Mouse (Mus musculus) heart, postnatal 25 days (tissue): ENCODE data around the gene Tcta. TPM values are rescaled to one million over a fixed set of nuclear protein-coding genes. Genes with fewer than 3 reads are reported as not detected.

Experiments
- DNase-seq: peaks from one replicate; pipeline ENCODE4 v3.0.0; 2022; ENCODE audit warnings: low spot score
- intact Hi-C: fragments of 180-260 bp; cut with DNase I; formaldehyde crosslinking; loops from one replicate; pipeline ENCODE4 v1.15.1; 2025
- total RNA-seq, 2 experiments: library from RNA; stranded (reverse); gene quantifications; 2 replicates each; pipeline ENCODE4 v1.2.3; 2021

Gene Tcta
- total RNA-seq: 10 to 100 TPM; 39.2 to 47.2 TPM

GRCm38 (mm10) chr9:108305629-108306520, at the start of gene Tcta, which contains the start of gene Rhoa:
Gene Tcta, minus strand, starts transcription at chr9:108306160.
Gene Rhoa, plus strand, starts transcription at chr9:108306129.
- intact Hi-C loops: loop anchor here (1.0 kb wide), 1 partner anchor 41 kb away; the partner anchor contains the start of gene Usp4

GRCm38 (mm10) chr9:108349727-108350126, 43.8 kb upstream of the Tcta start:
- intact Hi-C loops: no loop called here
- no peak for DNase-seq

More at GRCm38 (mm10) chr9:108305629-108306520, at the start of gene Tcta, which contains the start of gene Rhoa:
- DNase-seq: peak; percentile 99

- intact Hi-C loops: no loop called here
- no peak for DNase-seq
Observed at GRCm38 (mm10) chr9:108348290-108348680, 42.3 kb upstream of the Tcta start.

GRCm38 (mm10) chr9:108347540-108348289, 41.8 kb upstream of the Tcta start, which contains the start of gene Usp4:
Gene Usp4, plus strand, starts transcription at chr9:108347853.
- intact Hi-C loops: loop anchor here (1.0 kb wide), 2 partner anchors 8 to 41 kb away; partner anchors contain the start of genes Rhoa and Tcta
- DNase-seq: peak; percentile 83

GRCm38 (mm10) chr9:108347024-108347423, 41.1 kb upstream of the Tcta start:
- no peak for DNase-seq
- intact Hi-C loops: loop anchor here (1.0 kb wide), 2 partner anchors 8 to 41 kb away; partner anchors contain the start of genes Rhoa and Tcta

GRCm38 (mm10) chr9:108344471-108344870, 38.5 kb upstream of the Tcta start:
- intact Hi-C loops: no loop called here
- DNase-seq: no peak

- intact Hi-C loops: no loop called here
Observed at GRCm38 (mm10) chr9:108343835-108344234, 37.9 kb upstream of the Tcta start.

GRCm38 (mm10) chr9:108343331-108343730, 37.4 kb upstream of the Tcta start:
- intact Hi-C loops: no loop called here
- no peak for DNase-seq

More at GRCm38 (mm10) chr9:108343835-108344234, 37.9 kb upstream of the Tcta start:
- no peak for DNase-seq

GRCm38 (mm10) chr9:108342301-108342831, 36.4 kb upstream of the Tcta start:
- intact Hi-C loops: no loop called here
- DNase-seq: no peak

GRCm38 (mm10) chr9:108341801-108342200, 35.8 kb upstream of the Tcta start:
- intact Hi-C loops: no loop called here
- DNase-seq: no peak

GRCm38 (mm10) chr9:108341139-108341475, 35.1 kb upstream of the Tcta start:
- intact Hi-C loops: no loop called here

GRCm38 (mm10) chr9:108340258-108341138, 34.5 kb upstream of the Tcta start:
- intact Hi-C loops: no loop called here
- no peak for DNase-seq

More at GRCm38 (mm10) chr9:108341139-108341475, 35.1 kb upstream of the Tcta start:
- DNase-seq: no peak

- DNase-seq: peak; percentile 11
- intact Hi-C loops: loop anchor here (1.0 to 2.0 kb wide), 2 partner anchors 7 to 31 kb away; partner anchors contain the start of gene Usp4
Observed at GRCm38 (mm10) chr9:108339886-108340257, 33.9 kb upstream of the Tcta start.

GRCm38 (mm10) chr9:108338886-108339781, 33.2 kb upstream of the Tcta start, which contains the start of gene Gpx1:
Gene Gpx1, plus strand, starts transcription at chr9:108338903.
- intact Hi-C loops: loop anchor here (1.0 to 2.0 kb wide), 2 partner anchors 8 to 30 kb away; partner anchors contain the start of gene Usp4
- DNase-seq: peak; percentile 94

GRCm38 (mm10) chr9:108338551-108338885, 32.6 kb upstream of the Tcta start:
- intact Hi-C loops: loop anchor here (2.0 kb wide), 1 partner anchor 30 kb away; no protein-coding TSS in a partner anchor
- no peak for DNase-seq

- intact Hi-C loops: loop anchor here (2.0 kb wide), 1 partner anchor 29 kb away; no protein-coding TSS in a partner anchor
- DNase-seq: no peak
Observed at GRCm38 (mm10) chr9:108337848-108338550, 32.0 kb upstream of the Tcta start.

GRCm38 (mm10) chr9:108325811-108326210, 19.9 kb upstream of the Tcta start:
- intact Hi-C loops: no loop called here
- DNase-seq: no peak
